Mouse (Mus musculus): Measurements from ENCODE around the gene Ndufc2.

- no peak for TF ChIP-seq POLR2A (IDR thresholded peaks at IDR 0.05; ENCODE audit: low read depth, low read length)
- no peak for TF ChIP-seq CTCF (IDR thresholded peaks at IDR 0.05; ENCODE audit: extremely low read depth, insufficient read length, insufficient replicate concordance, low read depth, low read length)
Observed at GRCm38 (mm10) chr7:97375101-97375500, 24.7 kb upstream of the Ndufc2 start.
